Mouse (Mus musculus) cerebellum, postnatal 4 days (tissue): ENCODE measurements at regions not wholly inside any gene's neighbourhood (a gene's known extent, or its start where the extent isn't known, plus 50 kb on each side); places are given as distances from the start of the nearest gene placed in this dataset.

ENCODE experiments used
- DNase-seq, 2 experiments: peaks; one replicate each; pipeline ENCODE4 v3.0.0; 2022; ENCODE audit warnings: low spot score in 2 of 2, mixed read lengths in 1 of 2

- DNase-seq: no peak
These were observed 99.1 kb upstream of the Map4k3 start for GRCm38 (mm10) chr17:80827361-80827760.

GRCm38 (mm10) chr17:80825971-80826730 is 97.9 kb upstream of the Map4k3 start:
- no peak for DNase-seq

GRCm38 (mm10) chr17:80825518-80825901 is 97.2 kb upstream of the Map4k3 start:
- DNase-seq: no peak

GRCm38 (mm10) chr17:80824826-80825517 is 96.7 kb upstream of the Map4k3 start:
- DNase-seq: no peak

- no peak for DNase-seq
These were observed 96.0 kb upstream of the Map4k3 start for GRCm38 (mm10) chr17:80824261-80824660.

GRCm38 (mm10) chr17:80820888-80821287 is 92.6 kb upstream of the Map4k3 start:
- DNase-seq: no peak

GRCm38 (mm10) chr17:80818477-80819028 is 90.3 kb upstream of the Map4k3 start:
- no peak for DNase-seq

GRCm38 (mm10) chr17:80815747-80816146 is 87.5 kb upstream of the Map4k3 start:
- no peak for DNase-seq

- DNase-seq: no peak
These were observed 84.9 kb upstream of the Map4k3 start for GRCm38 (mm10) chr17:80813194-80813593.

- no peak for DNase-seq
These were observed 81.0 kb upstream of the Map4k3 start for GRCm38 (mm10) chr17:80809275-80809674.

GRCm38 (mm10) chr17:80808069-80808468 is 79.8 kb upstream of the Map4k3 start:
- DNase-seq: no peak

GRCm38 (mm10) chr17:80803361-80803915 is 75.2 kb upstream of the Map4k3 start:
- no peak for DNase-seq

- DNase-seq: no peak
These were observed 74.3 kb upstream of the Map4k3 start for GRCm38 (mm10) chr17:80802622-80803021.

GRCm38 (mm10) chr17:80801991-80802390 is 73.7 kb upstream of the Map4k3 start:
- DNase-seq: no peak

- peak in 1 of 2 experiments; percentile 49 for DNase-seq
These were observed 73.2 kb upstream of the Map4k3 start for GRCm38 (mm10) chr17:80801451-80801983.

GRCm38 (mm10) chr17:80800877-80801276 is 72.6 kb upstream of the Map4k3 start:
- no peak for DNase-seq

- no peak for DNase-seq
These were observed 72.2 kb upstream of the Map4k3 start for GRCm38 (mm10) chr17:80800454-80800853.

- DNase-seq: no peak
These were observed 70.8 kb upstream of the Map4k3 start for GRCm38 (mm10) chr17:80799061-80799460.

- DNase-seq: no peak
These were observed 70.1 kb upstream of the Map4k3 start for GRCm38 (mm10) chr17:80798281-80798980.

- DNase-seq: no peak
These were observed 68.5 kb upstream of the Map4k3 start for GRCm38 (mm10) chr17:80796790-80797189.

- DNase-seq: no peak
These were observed 68.1 kb upstream of the Map4k3 start for GRCm38 (mm10) chr17:80796386-80796785.
